Mouse (Mus musculus) right cerebral cortex, postnatal 25 days (tissue): ENCODE data around the gene Shisa9.
A peak's percentile ranks its signal among the peaks of the same experiment; 100 is the strongest.

Source experiments
- DNase-seq: peaks from one replicate; pipeline ENCODE4 v3.0.0; 2022

Shisa9 gene

GRCm38 (mm10) chr16:12076270-12076669, 92.4 kb downstream of the Shisa9 start:
- DNase-seq = no peak

- DNase-seq = no peak
Measured at GRCm38 (mm10) chr16:12076700-12077099, 92.8 kb downstream of the Shisa9 start.

GRCm38 (mm10) chr16:12083082-12083481, 99.2 kb downstream of the Shisa9 start:
- DNase-seq = no peak

GRCm38 (mm10) chr16:12090604-12091235, 106.8 kb downstream of the Shisa9 start:
- no peak for DNase-seq

GRCm38 (mm10) chr16:12093253-12093652, 109.3 kb downstream of the Shisa9 start:
- no peak for DNase-seq

GRCm38 (mm10) chr16:12094784-12095315, 110.9 kb downstream of the Shisa9 start:
- no peak for DNase-seq

GRCm38 (mm10) chr16:12095365-12095764, 111.5 kb downstream of the Shisa9 start:
- no peak for DNase-seq

- no peak for DNase-seq
Measured at GRCm38 (mm10) chr16:12108436-12108835, 124.5 kb downstream of the Shisa9 start.

GRCm38 (mm10) chr16:12110851-12111437, 127.0 kb downstream of the Shisa9 start:
- no peak for DNase-seq

GRCm38 (mm10) chr16:12114396-12114795, 130.5 kb downstream of the Shisa9 start:
- no peak for DNase-seq

- DNase-seq = peak; percentile 62
Measured at GRCm38 (mm10) chr16:12115040-12115856, 131.3 kb downstream of the Shisa9 start.

- no peak for DNase-seq
Measured at GRCm38 (mm10) chr16:12116926-12117325, 133.0 kb downstream of the Shisa9 start.

GRCm38 (mm10) chr16:12119463-12119862, 135.6 kb downstream of the Shisa9 start:
- no peak for DNase-seq

GRCm38 (mm10) chr16:12129782-12130181, 145.9 kb downstream of the Shisa9 start:
- no peak for DNase-seq

- DNase-seq = peak; percentile 13
Measured at GRCm38 (mm10) chr16:12146666-12147065, 162.8 kb downstream of the Shisa9 start.

GRCm38 (mm10) chr16:12151986-12152385, 168.1 kb downstream of the Shisa9 start:
- DNase-seq = no peak

GRCm38 (mm10) chr16:12154476-12154875, 170.6 kb downstream of the Shisa9 start:
- peak; percentile 13 for DNase-seq

GRCm38 (mm10) chr16:12173482-12174041, 189.6 kb downstream of the Shisa9 start:
- DNase-seq = no peak

- no peak for DNase-seq
Measured at GRCm38 (mm10) chr16:12178031-12178430, 194.1 kb downstream of the Shisa9 start.

- no peak for DNase-seq
Measured at GRCm38 (mm10) chr16:12189739-12190138, 205.8 kb downstream of the Shisa9 start.

GRCm38 (mm10) chr16:12196841-12197240, 212.9 kb downstream of the Shisa9 start:
- no peak for DNase-seq

GRCm38 (mm10) chr16:12197611-12198010, 213.7 kb downstream of the Shisa9 start:
- DNase-seq = peak; percentile 46

GRCm38 (mm10) chr16:12201216-12201615, 217.3 kb downstream of the Shisa9 start:
- DNase-seq = no peak
